Mouse (Mus musculus): ENCODE data around the gene Zfp213. TPM values are rescaled to one million over a fixed set of nuclear protein-coding genes. Genes with fewer than 3 reads are reported as not detected.
"Not testable (repeated sequence)": the region's sequence is repeated elsewhere in the genome, so short reads cannot be mapped to it uniquely, and the experiment has no call there.

Gene Zfp213
- polyA plus RNA-seq, 1 experiment from 2014 or later, result 16.0 TPM

DNA sequence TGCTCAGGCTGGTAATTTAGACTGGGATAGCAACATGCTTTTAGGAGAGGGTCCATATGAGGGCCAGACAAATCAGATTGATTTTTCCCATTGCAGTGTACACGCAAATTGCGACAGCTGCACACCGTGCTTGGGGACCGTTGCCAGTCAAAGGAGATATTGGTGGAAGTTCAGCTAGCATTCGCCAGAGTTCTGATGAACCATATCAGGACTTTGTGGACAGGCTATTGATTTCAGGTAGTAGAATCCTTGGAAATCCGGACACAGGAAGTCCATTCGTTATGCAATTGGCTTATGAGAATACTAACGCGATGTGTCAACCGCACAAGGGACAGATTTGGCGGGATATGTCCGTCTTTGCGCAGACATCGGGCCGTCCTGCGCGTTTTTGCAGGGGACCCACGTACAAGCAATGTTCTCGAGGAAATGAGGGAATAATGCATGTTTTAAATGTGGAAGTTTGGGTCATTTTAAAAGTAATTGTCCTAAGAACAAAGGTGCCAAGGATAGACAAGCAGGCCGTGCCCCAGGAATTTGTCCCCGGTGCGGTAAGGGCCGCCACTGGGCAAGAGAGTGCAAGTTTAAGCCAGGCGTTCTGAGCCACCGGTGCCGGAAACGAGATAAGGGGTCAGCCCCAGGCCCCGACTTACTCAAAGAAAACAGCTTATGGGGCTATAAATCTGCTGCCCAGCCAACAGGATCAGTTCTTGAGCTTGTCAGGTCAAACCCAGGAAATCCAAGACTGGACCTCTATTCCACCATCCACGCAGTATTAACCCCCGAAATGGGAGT, 40.9 kb downstream of the Zfp213 start:
- WGBS, result 76% methylated on average over 30 of the region's 30 CpGs
- ATAC-seq (ENCODE audit: low FRiP score), result not testable (repeated sequence)

DNA sequence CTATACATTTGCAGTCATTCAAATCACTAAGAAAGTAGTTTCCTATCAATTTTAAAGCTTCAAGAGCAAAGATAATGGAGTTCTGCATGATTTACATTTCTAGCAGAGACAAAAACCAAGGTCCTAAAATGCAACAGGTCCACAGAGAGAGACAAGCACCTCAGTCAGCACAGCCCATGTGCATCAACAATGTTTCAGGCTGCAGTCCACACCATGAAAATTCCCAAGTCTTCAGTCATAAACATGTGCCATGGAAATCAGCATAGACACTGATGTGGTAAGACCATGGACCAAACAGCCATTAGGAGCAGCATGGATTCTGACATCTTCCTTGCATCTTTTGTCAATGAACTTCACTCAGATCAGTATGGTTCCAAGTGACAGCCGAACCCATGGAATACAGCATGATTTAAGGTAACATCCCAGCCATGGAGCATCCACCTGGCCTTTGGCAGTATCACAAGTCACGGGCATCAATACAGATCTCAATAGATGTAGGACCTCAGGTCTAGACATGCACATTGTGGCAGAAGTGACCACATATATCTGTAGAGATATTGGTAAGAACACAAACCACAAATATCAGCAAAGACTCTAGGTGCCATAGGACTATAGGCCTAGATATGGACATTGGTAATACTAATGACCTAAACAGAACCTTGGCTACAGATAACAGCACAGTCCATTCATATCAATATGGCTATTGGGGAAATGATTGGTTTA, 45.2 kb downstream of the Zfp213 start:
- no peak overlapping the region for H3K4me3 ChIP-seq (replicated peaks)
- H3K9me3 ChIP-seq (replicated peaks), result 0 out of 2 replicates have a peak, but pooled peaks cover 3% of the 10 kb centered on the region
- no peaks in the 10 kb centered on the region for H3K36me3 ChIP-seq
- no peaks in the 10 kb centered on the region for H3K4me1 ChIP-seq
- 77% methylated on average over 2 of the region's 2 CpGs for WGBS
- H3K4me2 ChIP-seq, result no peak overlapping the region
- H3K27ac ChIP-seq (replicated peaks), result no peak overlapping the region
- no peaks in the 10 kb centered on the region for H3K27me3 ChIP-seq (replicated peaks)
- H3K9ac ChIP-seq (replicated peaks), result no peak overlapping the region
- peak; percentile 35; the same call in 1 of the 2 replicates for ATAC-seq (ENCODE audit: low FRiP score)

More for the DNA sequence above, 40.9 kb downstream of the Zfp213 start:
- H3K4me2 ChIP-seq; H3K4me1 ChIP-seq; H3K9ac ChIP-seq (replicated peaks); H3K36me3 ChIP-seq; H3K4me3 ChIP-seq (replicated peaks); H3K9me3 ChIP-seq (replicated peaks); H3K27ac ChIP-seq (replicated peaks); H3K27me3 ChIP-seq (replicated peaks): not testable (repeated sequence)

Other genes with a start within 250 kb of the Zfp213 start
- not detected in 2 replicates for gene Vmn2r115, start 220.5 kb downstream of the Zfp213 start, polyA plus RNA-seq (2015; fragmentation: Nextera tagmentation; extraction: Ambion mirVana)
- not detected in 2 replicates for gene Vmn2r116, start 179.6 kb downstream of the Zfp213 start, polyA plus RNA-seq (2015; fragmentation: Nextera tagmentation; extraction: Ambion mirVana)
- gene Vmn2r117, start 84.5 kb downstream of the Zfp213 start, polyA plus RNA-seq (2015; fragmentation: Nextera tagmentation; extraction: Ambion mirVana), result not detected in 2 replicates
- 22.6 and 24.9 TPM in 2 replicates for gene Zfp13, start 35.2 kb upstream of the Zfp213 start, polyA plus RNA-seq (2015; fragmentation: Nextera tagmentation; extraction: Ambion mirVana)
- not detected in 2 replicates for gene Zscan10, start 36.6 kb upstream of the Zfp213 start, polyA plus RNA-seq (2015; fragmentation: Nextera tagmentation; extraction: Ambion mirVana)
- gene Mmp25, start 81.0 kb upstream of the Zfp213 start, polyA plus RNA-seq (2015; fragmentation: Nextera tagmentation; extraction: Ambion mirVana), result 2.1 and 2.5 TPM in 2 replicates
- 0.84 TPM in 1 of 2 replicates, not detected in the other for gene Bicdl2, start 96.3 kb upstream of the Zfp213 start, polyA plus RNA-seq (2015; fragmentation: Nextera tagmentation; extraction: Ambion mirVana)
- gene Hcfc1r1, start 109.4 kb upstream of the Zfp213 start, polyA plus RNA-seq (2015; fragmentation: Nextera tagmentation; extraction: Ambion mirVana), result 129 and 149 TPM in 2 replicates
- 44.1 and 45.1 TPM in 2 replicates for gene Thoc6, start 109.6 kb upstream of the Zfp213 start, polyA plus RNA-seq (2015; fragmentation: Nextera tagmentation; extraction: Ambion mirVana)
- 9.1 and 9.5 TPM in 2 replicates for gene Tnfrsf12a, start 113.2 kb upstream of the Zfp213 start, polyA plus RNA-seq (2015; fragmentation: Nextera tagmentation; extraction: Ambion mirVana)
- gene Cldn6, start 115.0 kb upstream of the Zfp213 start, polyA plus RNA-seq (2015; fragmentation: Nextera tagmentation; extraction: Ambion mirVana), result 0.14 and 8.5 TPM in 2 replicates
- gene Cldn9, start 119.8 kb upstream of the Zfp213 start, polyA plus RNA-seq (2015; fragmentation: Nextera tagmentation; extraction: Ambion mirVana), result 1.1 TPM in 2 replicates
- 0.23 and 0.27 TPM in 2 replicates for gene 1520401A03Rik, start 158.5 kb upstream of the Zfp213 start, polyA plus RNA-seq (2015; fragmentation: Nextera tagmentation; extraction: Ambion mirVana)
- 17.5 and 26.7 TPM in 2 replicates for gene Pkmyt1, start 162.1 kb upstream of the Zfp213 start, polyA plus RNA-seq (2015; fragmentation: Nextera tagmentation; extraction: Ambion mirVana)
- 53.0 and 60.0 TPM in 2 replicates for gene Paqr4, start 176.6 kb upstream of the Zfp213 start, polyA plus RNA-seq (2015; fragmentation: Nextera tagmentation; extraction: Ambion mirVana)
- 1.3 and 6.9 TPM in 2 replicates for gene Kremen2, start 181.6 kb upstream of the Zfp213 start, polyA plus RNA-seq (2015; fragmentation: Nextera tagmentation; extraction: Ambion mirVana)
- gene Flywch1, start 207.4 kb upstream of the Zfp213 start, polyA plus RNA-seq (2015; fragmentation: Nextera tagmentation; extraction: Ambion mirVana), result 199 and 224 TPM in 2 replicates
- 74.8 and 94.6 TPM in 2 replicates for gene Flywch2, start 221.8 kb upstream of the Zfp213 start, polyA plus RNA-seq (2015; fragmentation: Nextera tagmentation; extraction: Ambion mirVana)
- 479 and 502 TPM in 2 replicates for gene Srrm2, start 226.3 kb upstream of the Zfp213 start, polyA plus RNA-seq (2015; fragmentation: Nextera tagmentation; extraction: Ambion mirVana)